20 mouse cellular contexts compared by ENCODE assay signal in genomic region chr9:105376954-105377530, GRCm38 (mm10). TPM values are rescaled to one million over a fixed set of nuclear protein-coding genes. Genes with fewer than 3 reads are reported as not detected.
A peak's percentile ranks its signal among the peaks of the same experiment; 100 is the strongest.
DNase-seq lines count a peak whose midpoint lies in the region; ATAC-seq and TF ChIP-seq lines count a peak whose summit lies in the region.
"Had no signal": no experiment of that assay in that cellular context is flagged by ENCODE, and none has a peak within 500 bp of the region (broad histone marks: within the 10 kb centered on the region; RNA-seq: fewer than 3 reads in every experiment).

No protein-coding gene starts in this region.

- peaks cover 8% of the 10 kb centered on the region for H3K4me1 ChIP-seq in hindbrain, embryonic 14.5 days (replicated peaks; ENCODE audit: control insufficient read depth, insufficient read depth, low read length)
- H3K4me1 ChIP-seq in hindbrain, embryonic 10.5 days (replicated peaks) = no peaks in the 10 kb centered on the region
- peaks cover 22% of the 10 kb centered on the region for H3K4me1 ChIP-seq in midbrain, embryonic 14.5 days (ENCODE audit: control insufficient read depth, insufficient read depth, low read length)
- H3K4me1 ChIP-seq in midbrain, embryonic 11.5 days (ENCODE audit: control insufficient read depth, insufficient read depth, low read length) = no peaks in the 10 kb centered on the region
- H3K4me1 ChIP-seq: embryonic facial prominence, embryonic 13.5 days had no signal

- TF ChIP-seq POLR2A in myocyte (IDR thresholded peaks at IDR 0.05; ENCODE audit: insufficient read length, low read depth) = no peak

- no peaks in the 10 kb centered on the region for H3K9me3 ChIP-seq in hindbrain, embryonic 14.5 days (ENCODE audit: control insufficient read depth, low read length)
- no peaks in the 10 kb centered on the region for H3K9me3 ChIP-seq in hindbrain, embryonic 10.5 days
- H3K9me3 ChIP-seq in midbrain, embryonic 14.5 days (ENCODE audit: control insufficient read depth, low read length) = no peaks in the 10 kb centered on the region
- H3K9me3 ChIP-seq in midbrain, embryonic 11.5 days (ENCODE audit: control insufficient read depth, low read length) = no peaks in the 10 kb centered on the region
- H3K9me3 ChIP-seq: embryonic facial prominence, embryonic 13.5 days; hindbrain, embryonic 12.5 days had no signal

- H3K4me2 ChIP-seq in hindbrain, embryonic 14.5 days (replicated peaks) = no peak overlapping the region
- H3K4me2 ChIP-seq in midbrain, embryonic 14.5 days (ENCODE audit: low read length) = no peak overlapping the region
- no peak overlapping the region for H3K4me2 ChIP-seq in midbrain, embryonic 11.5 days
- peak overlapping the region; percentile 24 for H3K4me2 ChIP-seq in myocyte (ENCODE audit: low read depth)
- H3K4me2 ChIP-seq: embryonic facial prominence, embryonic 13.5 days; hindbrain, embryonic 12.5 days had no signal

- H3K27ac ChIP-seq in hindbrain, embryonic 14.5 days = no peak overlapping the region
- H3K27ac ChIP-seq in hindbrain, embryonic 10.5 days = no peak overlapping the region
- H3K27ac ChIP-seq in midbrain, embryonic 14.5 days (replicated peaks; ENCODE audit: low read depth, low read length) = no peak overlapping the region
- H3K27ac ChIP-seq in midbrain, embryonic 11.5 days (ENCODE audit: low read depth, low read length) = no peak overlapping the region
- H3K27ac ChIP-seq: embryonic facial prominence, embryonic 13.5 days; hindbrain, embryonic 12.5 days had no signal

- WGBS in hindbrain, embryonic 14.5 days = 75% methylated on average over 7 of the region's 7 CpGs
- 81% methylated on average over 7 of the region's 7 CpGs for WGBS in hindbrain, embryonic 10.5 days
- 82% methylated on average over 7 of the region's 7 CpGs for WGBS in midbrain, embryonic 14.5 days
- WGBS in midbrain, embryonic 11.5 days = 75% methylated on average over 7 of the region's 7 CpGs

- H3K27me3 ChIP-seq in hindbrain, embryonic 14.5 days (ENCODE audit: control insufficient read depth, insufficient read depth, low read length) = no peaks in the 10 kb centered on the region
- no peaks in the 10 kb centered on the region for H3K27me3 ChIP-seq in hindbrain, embryonic 10.5 days (ENCODE audit: insufficient read depth, poor library complexity, severe bottlenecking)
- H3K27me3 ChIP-seq in midbrain, embryonic 14.5 days (ENCODE audit: control insufficient read depth, insufficient read depth, low read length) = no peaks in the 10 kb centered on the region
- H3K27me3 ChIP-seq in midbrain, embryonic 11.5 days (ENCODE audit: control insufficient read depth, insufficient read depth, low read length) = no peaks in the 10 kb centered on the region
- H3K27me3 ChIP-seq in myocyte (ENCODE audit: control insufficient read depth, insufficient read depth, insufficient read length) = no peaks in the 10 kb centered on the region
- H3K27me3 ChIP-seq: hindbrain, embryonic 12.5 days had no signal

- H3ac ChIP-seq in myocyte (ENCODE audit: control insufficient read depth, insufficient read length) = no peak overlapping the region

- H3K4me3 ChIP-seq in hindbrain, embryonic 14.5 days (replicated peaks; ENCODE audit: low read length) = no peak overlapping the region
- no peak overlapping the region for H3K4me3 ChIP-seq in hindbrain, embryonic 10.5 days
- no peak overlapping the region for H3K4me3 ChIP-seq in midbrain, embryonic 14.5 days (replicated peaks; ENCODE audit: low read depth, low read length)
- H3K4me3 ChIP-seq in midbrain, embryonic 11.5 days (ENCODE audit: low read depth, low read length) = no peak overlapping the region
- H3K4me3 ChIP-seq in myocyte = no peak overlapping the region
- H3K4me3 ChIP-seq: embryonic facial prominence, embryonic 13.5 days; hindbrain, embryonic 12.5 days had no signal

- H3K9ac ChIP-seq in hindbrain, embryonic 14.5 days = no peak overlapping the region
- 0 out of 2 replicates have a peak overlapping the region, but pooled peaks have one; percentile 9 for H3K9ac ChIP-seq in midbrain, embryonic 14.5 days (replicated peaks; ENCODE audit: low read length)
- no peak overlapping the region for H3K9ac ChIP-seq in midbrain, embryonic 11.5 days (ENCODE audit: low read length)
- H3K9ac ChIP-seq: embryonic facial prominence, embryonic 13.5 days; hindbrain, embryonic 12.5 days had no signal

- no peak for ATAC-seq in hindbrain, embryonic 14.5 days (ENCODE audit: low FRiP score)
- ATAC-seq in midbrain, embryonic 14.5 days (ENCODE audit: low FRiP score, low TSS enrichment) = no peak
- no peak for ATAC-seq in midbrain, embryonic 11.5 days (ENCODE audit: low FRiP score)

- peak; percentile 12 to 31 for DNase-seq in cerebellum, postnatal 14 days
- DNase-seq in cerebellum, adult 8-10 months = no peak
- peak; percentile 60 for DNase-seq in hindbrain, embryonic 14.5 days (ENCODE audit: low spot score)
- DNase-seq in hindbrain, embryonic 10.5 days (ENCODE audit: low spot score) = no peak
- peak; percentile 68 for DNase-seq in midbrain, embryonic 14.5 days
- DNase-seq in midbrain, embryonic 11.5 days (ENCODE audit: low spot score, missing footprints) = no peak
- DNase-seq in left cerebral cortex, postnatal 4 days = no peak
- DNase-seq: adrenal gland, adult 2 months; cerebellum, adult 18-20 months; kidney, adult 11 months; kidney, postnatal 14 days; layer of hippocampus, adult 9-11 months; liver; lung, adult 18-20 months; right cerebral cortex, postnatal 14 days; thymus, postnatal 25 days had no signal

- H3K79me2 ChIP-seq in myocyte (ENCODE audit: control insufficient read depth, insufficient read depth) = no peaks in the 10 kb centered on the region

- intact Hi-C loops in left cerebral cortex, postnatal 4 days (cut with DNase I) = loop anchor here (10.0 kb wide), 1 partner anchor 322 kb away; the partner anchor contains the start of gene Mrpl3

- no peaks in the 10 kb centered on the region for H3K36me3 ChIP-seq in hindbrain, embryonic 14.5 days (replicated peaks; ENCODE audit: control insufficient read depth, insufficient read depth)
- no peaks in the 10 kb centered on the region for H3K36me3 ChIP-seq in hindbrain, embryonic 10.5 days
- H3K36me3 ChIP-seq in midbrain, embryonic 14.5 days (ENCODE audit: control insufficient read depth, insufficient read depth, low read length) = no peaks in the 10 kb centered on the region
- no peaks in the 10 kb centered on the region for H3K36me3 ChIP-seq in midbrain, embryonic 11.5 days (ENCODE audit: control insufficient read depth, insufficient read depth, low read length)
- H3K36me3 ChIP-seq in myocyte (ENCODE audit: control insufficient read depth, insufficient read depth) = no peaks in the 10 kb centered on the region
- H3K36me3 ChIP-seq: embryonic facial prominence, embryonic 13.5 days; hindbrain, embryonic 12.5 days had no signal

TF ChIP-seq in myocyte, 11 proteins besides CTCF, POLR2A, EP300 and RAD21:
- no peak for TF ChIP-seq MYOD1 (IDR thresholded peaks at IDR 0.05; ENCODE audit: control insufficient read depth in 1 of 3, insufficient read length in 2 of 3, low read depth in 2 of 3)
- TF ChIP-seq REST (IDR thresholded peaks at IDR 0.05; ENCODE audit: insufficient read depth, insufficient read length) = no peak
- no peak for TF ChIP-seq USF1 (IDR thresholded peaks at IDR 0.05; ENCODE audit: low read depth)
- TF ChIP-seq MYOG (IDR thresholded peaks at IDR 0.05; ENCODE audit: control insufficient read depth in 1 of 3, insufficient read depth in 1 of 3, insufficient read length in 2 of 3, low read depth in 2 of 3) = no peak
- no peak for TF ChIP-seq SRF (IDR thresholded peaks at IDR 0.05; ENCODE audit: control insufficient read depth, insufficient read length, low read depth)
- no peak for TF ChIP-seq CEBPB (IDR thresholded peaks at IDR 0.05; ENCODE audit: insufficient read depth, poor library complexity, severe bottlenecking)
- no peak for TF ChIP-seq POLR2AphosphoS2 (IDR thresholded peaks at IDR 0.05; ENCODE audit: insufficient read length, low read depth)
- TF ChIP-seq TCF12 (IDR thresholded peaks at IDR 0.05; ENCODE audit: insufficient read depth, poor library complexity, severe bottlenecking) = no peak
- no peak for TF ChIP-seq E2F4 (IDR thresholded peaks at IDR 0.05; ENCODE audit: insufficient read depth)
- TF ChIP-seq MAX (IDR thresholded peaks at IDR 0.05; ENCODE audit: low read depth) = no peak
- no peak for TF ChIP-seq TCF3 (IDR thresholded peaks at IDR 0.05; ENCODE audit: insufficient read length, low read depth)
TF ChIP-seq in myocyte: peak in this region for 0.

RNA-seq across cellular contexts. Expression of gene Aste1, which starts 18.1 kb away (rescaled TPM):
- polyA plus RNA-seq in hindbrain, embryonic 14.5 days (2014; fragmentation: Nextera tagmentation; extraction: Ambion mirVana) = 11.4 and 13.7 TPM in 2 replicates
- 15.0 and 15.4 TPM in 2 replicates for polyA plus RNA-seq in hindbrain, embryonic 10.5 days (2016; fragmentation: Nextera tagmentation; extraction: Ambion mirVana)
- polyA plus RNA-seq in midbrain, embryonic 14.5 days (2014; fragmentation: Nextera tagmentation; extraction: Ambion mirVana) = 12.7 and 15.3 TPM in 2 replicates
- 14.8 and 15.1 TPM in 2 replicates for polyA plus RNA-seq in midbrain, embryonic 11.5 days (2014; fragmentation: Nextera tagmentation; extraction: Ambion mirVana)
- polyA plus RNA-seq in myocyte (2012; fragmentation: generic; extraction: Trizol) = 2.7 TPM
- total RNA-seq in left cerebral cortex, postnatal 4 days (2021) = 10 to 100 TPM in 1 of 2 experiments, 1 to 10 TPM in 1; 9.7 to 12.3 TPM

RNA-seq across cellular contexts. Expression of gene Nek11, which starts 18.3 kb away (rescaled TPM):
- 2.9 and 3.2 TPM in 2 replicates for polyA plus RNA-seq in hindbrain, embryonic 14.5 days (2014; fragmentation: Nextera tagmentation; extraction: Ambion mirVana)
- 1.1 and 1.5 TPM in 2 replicates for polyA plus RNA-seq in hindbrain, embryonic 10.5 days (2016; fragmentation: Nextera tagmentation; extraction: Ambion mirVana)
- polyA plus RNA-seq in midbrain, embryonic 14.5 days (2014; fragmentation: Nextera tagmentation; extraction: Ambion mirVana) = 2.2 and 3.1 TPM in 2 replicates
- polyA plus RNA-seq in midbrain, embryonic 11.5 days (2014; fragmentation: Nextera tagmentation; extraction: Ambion mirVana) = 0.79 and 0.86 TPM in 2 replicates
- 0.05 TPM for polyA plus RNA-seq in myocyte (2012; fragmentation: generic; extraction: Trizol)
- 1 to 10 TPM; 1.6 to 2.2 TPM for total RNA-seq in left cerebral cortex, postnatal 4 days (2021)
- total RNA-seq: megakaryocyte-erythroid progenitor cell, adult 5-6 weeks had no signal
- polyA plus RNA-seq: adrenal gland, adult 2 months had no signal

Comparison
In these comparisons a context has a peak if more than half of its experiments do, and no peak if none do; other contexts are left out.
1. DNase-seq: peak in cerebellum, postnatal 14 days (2 of 2), hindbrain, embryonic 14.5 days (single experiment) and midbrain, embryonic 14.5 days (single experiment); none in cerebellum, adult 8-10 months (single experiment), hindbrain, embryonic 10.5 days (single experiment), midbrain, embryonic 11.5 days (single experiment) and left cerebral cortex, postnatal 4 days (single experiment).